Comparison of ENCODE assay signal across 12 mouse cellular contexts in genomic region chr11:115318245-115319027, GRCm38 (mm10). TPM values are rescaled to one million over a fixed set of nuclear protein-coding genes. Genes with fewer than 3 reads are reported as not detected.
DNase-seq lines count a peak whose midpoint lies in the region; ATAC-seq and TF ChIP-seq lines count a peak whose summit lies in the region.
"Had no signal": no experiment of that assay in that cellular context is flagged by ENCODE, and none has a peak within 500 bp of the region (broad histone marks: within the 10 kb centered on the region; RNA-seq: fewer than 3 reads in every experiment).

No protein-coding gene starts in this region.

- H3K4me1 ChIP-seq in lung, embryonic 14.5 days (ENCODE audit: insufficient read depth): no peaks in the 10 kb centered on the region
- peaks cover 20% of the 10 kb centered on the region for H3K4me1 ChIP-seq in hindbrain, embryonic 16.5 days (ENCODE audit: control insufficient read depth, insufficient read depth, low read depth, low read length)
- H3K4me1 ChIP-seq in neural tube, embryonic 14.5 days (ENCODE audit: control insufficient read depth, insufficient read depth, low read length): 0 out of 2 replicates have a peak, but pooled peaks cover 4% of the 10 kb centered on the region

- H3K4me2 ChIP-seq in lung, embryonic 14.5 days: no peak overlapping the region
- peak overlapping the region; percentile 29 for H3K4me2 ChIP-seq in hindbrain, embryonic 16.5 days (ENCODE audit: low read length)
- H3K4me2 ChIP-seq in neural tube, embryonic 14.5 days (ENCODE audit: low read depth, low read length): 0 out of 2 replicates have a peak overlapping the region, but pooled peaks have one; percentile 4

- intact Hi-C loops in gastrocnemius, postnatal 36 days (cut with DNase I): no loop called here

- peak; percentile 51 for DNase-seq in adrenal gland, postnatal 14 days
- no peak for DNase-seq in adrenal gland, postnatal 10 days
- peak; percentile 19 for DNase-seq in lung, embryonic 14.5 days
- no peak for DNase-seq in lung, postnatal 10 days
- no peak for DNase-seq in gastrocnemius, postnatal 36 days
- DNase-seq: layer of hippocampus, postnatal 36 days; lung, adult 2 months had no signal

- peaks cover 92% of the 10 kb centered on the region for H3K27me3 ChIP-seq in lung, embryonic 14.5 days (ENCODE audit: insufficient read depth, low read length)
- H3K27me3 ChIP-seq in hindbrain, embryonic 16.5 days (replicated peaks; ENCODE audit: control insufficient read depth, insufficient read depth, low read length): peaks cover 88% of the 10 kb centered on the region
- peaks cover 65% of the 10 kb centered on the region for H3K27me3 ChIP-seq in neural tube, embryonic 14.5 days (ENCODE audit: control insufficient read depth, insufficient read depth, low read length)

- TF ChIP-seq CTCF in lung, embryonic 14.5 days (IDR thresholded peaks at IDR 0.05; ENCODE audit: low read depth): no peak

- 5% methylated on average over 63 of the region's 63 CpGs for WGBS in lung, embryonic 14.5 days
- 5% methylated on average over 60 of the region's 63 CpGs for WGBS in hindbrain, embryonic 16.5 days
- 6% methylated on average over 62 of the region's 63 CpGs for WGBS in neural tube, embryonic 14.5 days

- no peak overlapping the region; the same call in 1 of the 2 replicates for H3K9ac ChIP-seq in lung, embryonic 14.5 days
- peak overlapping the region; percentile 17; the same call in 1 of the 2 replicates for H3K9ac ChIP-seq in hindbrain, embryonic 16.5 days (ENCODE audit: low read depth, low read length)
- H3K9ac ChIP-seq in neural tube, embryonic 14.5 days (replicated peaks; ENCODE audit: low read depth, low read length): 0 out of 2 replicates have a peak overlapping the region, but pooled peaks have one; percentile 11

- no peaks in the 10 kb centered on the region for H3K36me3 ChIP-seq in lung, embryonic 14.5 days (ENCODE audit: insufficient read depth)
- no peaks in the 10 kb centered on the region for H3K36me3 ChIP-seq in hindbrain, embryonic 16.5 days (ENCODE audit: control insufficient read depth, insufficient read depth, low read length)
- H3K36me3 ChIP-seq in neural tube, embryonic 14.5 days (ENCODE audit: control insufficient read depth, insufficient read depth, low read length): no peaks in the 10 kb centered on the region

- ATAC-seq in lung, embryonic 14.5 days (ENCODE audit: insufficient read depth): no peak
- ATAC-seq in hindbrain, embryonic 16.5 days: no peak
- no peak for ATAC-seq in neural tube, embryonic 14.5 days (ENCODE audit: low read depth)
- ATAC-seq in inflammation-experienced regulatory T-cells, adult 6 months: no peak

- no peak overlapping the region for H3K4me3 ChIP-seq in lung, embryonic 14.5 days (ENCODE audit: low read depth, low read length)
- peak overlapping the region; percentile 19 for H3K4me3 ChIP-seq in hindbrain, embryonic 16.5 days (ENCODE audit: low read length)
- H3K4me3 ChIP-seq in neural tube, embryonic 14.5 days (ENCODE audit: low read depth, low read length): 0 out of 2 replicates have a peak overlapping the region, but pooled peaks have one; percentile 4
- H3K4me3 ChIP-seq: erythroblast, embryonic 14.5 days had no signal

- H3K27ac ChIP-seq in lung, embryonic 14.5 days (ENCODE audit: low read depth): no peak overlapping the region
- no peak overlapping the region for H3K27ac ChIP-seq in hindbrain, embryonic 16.5 days (ENCODE audit: low read depth, low read length)
- no peak overlapping the region for H3K27ac ChIP-seq in neural tube, embryonic 14.5 days (ENCODE audit: low read depth, low read length)

- H3K9me3 ChIP-seq in lung, embryonic 14.5 days (ENCODE audit: low read depth, low read length): no peaks in the 10 kb centered on the region
- H3K9me3 ChIP-seq in hindbrain, embryonic 16.5 days (ENCODE audit: control insufficient read depth, low read length): no peaks in the 10 kb centered on the region
- H3K9me3 ChIP-seq in neural tube, embryonic 14.5 days (ENCODE audit: control insufficient read depth, low read length): no peaks in the 10 kb centered on the region

RNA-seq across cellular contexts. Expression of gene Ush1g, which starts 3.4 kb away (rescaled TPM):
- 0.33 and 0.38 TPM in 2 replicates for total RNA-seq in adrenal gland, postnatal 14 days (2021)
- under 1 TPM; 0.39 to 1.00 TPM for total RNA-seq in adrenal gland, postnatal 10 days (2021)
- polyA plus RNA-seq in lung, embryonic 14.5 days (2014; fragmentation: Nextera tagmentation; extraction: Ambion mirVana): not detected in 2 replicates
- 0.16 and 0.25 TPM in 2 replicates for polyA plus RNA-seq in hindbrain, embryonic 16.5 days (2015; fragmentation: Nextera tagmentation; extraction: Ambion mirVana)
- 0.13 and 0.16 TPM in 2 replicates for polyA plus RNA-seq in neural tube, embryonic 14.5 days (2014; fragmentation: Nextera tagmentation; extraction: Ambion mirVana)
- polyA plus RNA-seq in inflammation-experienced regulatory T-cells, adult 6 months (2017; shearing (Covaris generic)): not detected
- 1 to 10 TPM in 1 of 2 experiments, under 1 TPM in 1; 0.72 to 1.3 TPM for total RNA-seq in gastrocnemius, postnatal 36 days (2021)
- polyA plus RNA-seq: erythroblast, embryonic 14.5 days; neural tube, embryonic 11.5 days had no signal

RNA-seq across cellular contexts. Expression of gene Otop2, which starts 11.5 kb away (rescaled TPM):
- not detected in 2 replicates for total RNA-seq in adrenal gland, postnatal 14 days (2021)
- total RNA-seq in adrenal gland, postnatal 10 days (2021): not detected
- not detected in 2 replicates for polyA plus RNA-seq in lung, embryonic 14.5 days (2014; fragmentation: Nextera tagmentation; extraction: Ambion mirVana)
- 0.06 and 0.18 TPM in 2 replicates for polyA plus RNA-seq in hindbrain, embryonic 16.5 days (2015; fragmentation: Nextera tagmentation; extraction: Ambion mirVana)
- 0.12 TPM in 1 of 2 replicates, not detected in the other for polyA plus RNA-seq in neural tube, embryonic 14.5 days (2014; fragmentation: Nextera tagmentation; extraction: Ambion mirVana)
- polyA plus RNA-seq in inflammation-experienced regulatory T-cells, adult 6 months (2017; shearing (Covaris generic)): not detected
- total RNA-seq in gastrocnemius, postnatal 36 days (2021): not detected
- polyA plus RNA-seq: erythroblast, embryonic 14.5 days; neural tube, embryonic 11.5 days had no signal

RNA-seq across cellular contexts. Expression of gene Otop3, which starts 16.1 kb away (rescaled TPM):
- total RNA-seq in adrenal gland, postnatal 14 days (2021): not detected in 2 replicates
- under 1 TPM in 1 of 2 experiments, not detected in 1; 0.12 TPM for total RNA-seq in adrenal gland, postnatal 10 days (2021)
- polyA plus RNA-seq in lung, embryonic 14.5 days (2014; fragmentation: Nextera tagmentation; extraction: Ambion mirVana): 0.12 TPM in 1 of 2 replicates, not detected in the other
- 2.3 and 2.7 TPM in 2 replicates for polyA plus RNA-seq in hindbrain, embryonic 16.5 days (2015; fragmentation: Nextera tagmentation; extraction: Ambion mirVana)
- 1.8 and 2.6 TPM in 2 replicates for polyA plus RNA-seq in neural tube, embryonic 14.5 days (2014; fragmentation: Nextera tagmentation; extraction: Ambion mirVana)
- polyA plus RNA-seq in inflammation-experienced regulatory T-cells, adult 6 months (2017; shearing (Covaris generic)): not detected
- not detected for total RNA-seq in gastrocnemius, postnatal 36 days (2021)
- polyA plus RNA-seq: erythroblast, embryonic 14.5 days had no signal

RNA-seq across cellular contexts. Expression of gene Fads6, which starts 21.0 kb away (rescaled TPM):
- 18.4 and 21.2 TPM in 2 replicates for total RNA-seq in adrenal gland, postnatal 14 days (2021)
- 10 to 100 TPM; 12.7 to 16.1 TPM for total RNA-seq in adrenal gland, postnatal 10 days (2021)
- polyA plus RNA-seq in lung, embryonic 14.5 days (2014; fragmentation: Nextera tagmentation; extraction: Ambion mirVana): 0.14 and 0.18 TPM in 2 replicates
- polyA plus RNA-seq in hindbrain, embryonic 16.5 days (2015; fragmentation: Nextera tagmentation; extraction: Ambion mirVana): 1.4 and 2.0 TPM in 2 replicates
- polyA plus RNA-seq in neural tube, embryonic 14.5 days (2014; fragmentation: Nextera tagmentation; extraction: Ambion mirVana): 1.4 and 1.9 TPM in 2 replicates
- polyA plus RNA-seq in inflammation-experienced regulatory T-cells, adult 6 months (2017; shearing (Covaris generic)): 1 to 10 TPM in 1 of 3 experiments, under 1 TPM in 2; 0.62 to 1.1 (median 0.78) TPM
- total RNA-seq in gastrocnemius, postnatal 36 days (2021): 1 to 10 TPM; 2.4 to 3.5 TPM

RNA-seq across cellular contexts. Expression of gene Fdxr, which starts 41.6 kb away (rescaled TPM):
- 592 and 605 TPM in 2 replicates for total RNA-seq in adrenal gland, postnatal 14 days (2021)
- 100 to 1,000 TPM; 368 to 383 TPM for total RNA-seq in adrenal gland, postnatal 10 days (2021)
- 8.8 and 10.4 TPM in 2 replicates for polyA plus RNA-seq in lung, embryonic 14.5 days (2014; fragmentation: Nextera tagmentation; extraction: Ambion mirVana)
- 21.2 and 22.5 TPM in 2 replicates for polyA plus RNA-seq in hindbrain, embryonic 16.5 days (2015; fragmentation: Nextera tagmentation; extraction: Ambion mirVana)
- 12.5 and 14.6 TPM in 2 replicates for polyA plus RNA-seq in neural tube, embryonic 14.5 days (2014; fragmentation: Nextera tagmentation; extraction: Ambion mirVana)
- 10 to 100 TPM; 20.6 to 26.2 (median 23.7) TPM for polyA plus RNA-seq in inflammation-experienced regulatory T-cells, adult 6 months (2017; shearing (Covaris generic))
- total RNA-seq in gastrocnemius, postnatal 36 days (2021): 1 to 10 TPM; 3.6 to 4.4 TPM

Comparison
In these comparisons a context has a peak if more than half of its experiments do, and no peak if none do; other contexts are left out.
1. DNase-seq: peak in adrenal gland, postnatal 14 days (single experiment) and lung, embryonic 14.5 days (single experiment); none in adrenal gland, postnatal 10 days (single experiment), lung, postnatal 10 days (single experiment) and gastrocnemius, postnatal 36 days (0 of 2).